Mouse (Mus musculus): ENCODE results near the gene Atg7. TPM values are rescaled to one million over a fixed set of nuclear protein-coding genes. Genes with fewer than 3 reads are reported as not detected.
"Not testable (repeated sequence)": the region's sequence is repeated elsewhere in the genome, so short reads cannot be mapped to it uniquely, and the experiment has no call there.

Gene Atg7
- total and polyA plus RNA-seq, 3 experiments, result 23.2 to 39.8 (median 38.8) TPM

GRCm38 (mm10) chr6:114882675-114883074, 239.8 kb downstream of the Atg7 start:
- no peak for DNase-seq

DNA sequence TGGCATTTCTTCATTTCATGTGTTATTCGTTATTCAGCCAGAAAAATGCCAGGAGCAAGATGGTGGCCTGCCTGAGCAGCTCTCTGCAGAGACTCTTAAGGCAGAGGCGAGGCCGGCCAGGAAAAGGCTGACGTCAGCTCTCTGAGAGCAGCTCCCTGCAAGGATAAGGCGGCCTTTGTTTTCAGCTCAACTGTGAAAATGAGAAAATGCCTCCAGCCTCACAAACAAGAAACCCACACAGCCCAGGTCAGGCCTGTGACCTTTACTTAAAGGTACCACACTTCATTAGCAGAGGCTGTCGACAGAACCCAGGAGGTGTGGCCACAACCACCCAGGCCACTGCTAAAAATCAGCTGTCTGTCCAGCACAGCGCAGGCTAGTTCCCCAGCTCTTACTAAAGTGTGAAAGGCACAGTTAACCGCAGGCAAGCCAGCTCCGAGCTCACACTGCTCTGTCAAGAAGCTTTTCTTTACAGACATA, 240.4 kb downstream of the Atg7 start:
- DNase-seq, result peak; percentile 77

GRCm38 (mm10) chr6:114885129-114885528, 242.2 kb downstream of the Atg7 start:
- no peak for DNase-seq

DNA sequence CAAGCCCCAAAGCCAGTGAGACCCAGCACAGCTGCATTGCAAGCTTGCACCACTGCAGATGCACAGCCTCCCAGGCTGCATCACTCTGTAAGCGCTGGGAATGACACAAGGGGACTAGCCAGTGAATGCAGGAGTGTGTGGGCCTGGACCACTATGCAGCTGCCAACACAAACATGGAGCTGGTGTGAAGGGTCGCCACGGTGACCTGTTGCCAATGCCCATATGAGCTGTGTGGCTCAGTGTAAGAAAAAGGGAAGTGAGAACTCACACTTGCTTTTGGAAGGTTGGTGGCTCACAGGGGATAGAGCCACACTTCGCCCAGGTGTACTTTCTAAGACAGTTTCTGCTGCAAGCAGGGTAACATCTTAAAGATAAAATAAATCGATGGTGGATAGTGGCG, 243.1 kb downstream of the Atg7 start:
- DNase-seq, result no peak

DNA sequence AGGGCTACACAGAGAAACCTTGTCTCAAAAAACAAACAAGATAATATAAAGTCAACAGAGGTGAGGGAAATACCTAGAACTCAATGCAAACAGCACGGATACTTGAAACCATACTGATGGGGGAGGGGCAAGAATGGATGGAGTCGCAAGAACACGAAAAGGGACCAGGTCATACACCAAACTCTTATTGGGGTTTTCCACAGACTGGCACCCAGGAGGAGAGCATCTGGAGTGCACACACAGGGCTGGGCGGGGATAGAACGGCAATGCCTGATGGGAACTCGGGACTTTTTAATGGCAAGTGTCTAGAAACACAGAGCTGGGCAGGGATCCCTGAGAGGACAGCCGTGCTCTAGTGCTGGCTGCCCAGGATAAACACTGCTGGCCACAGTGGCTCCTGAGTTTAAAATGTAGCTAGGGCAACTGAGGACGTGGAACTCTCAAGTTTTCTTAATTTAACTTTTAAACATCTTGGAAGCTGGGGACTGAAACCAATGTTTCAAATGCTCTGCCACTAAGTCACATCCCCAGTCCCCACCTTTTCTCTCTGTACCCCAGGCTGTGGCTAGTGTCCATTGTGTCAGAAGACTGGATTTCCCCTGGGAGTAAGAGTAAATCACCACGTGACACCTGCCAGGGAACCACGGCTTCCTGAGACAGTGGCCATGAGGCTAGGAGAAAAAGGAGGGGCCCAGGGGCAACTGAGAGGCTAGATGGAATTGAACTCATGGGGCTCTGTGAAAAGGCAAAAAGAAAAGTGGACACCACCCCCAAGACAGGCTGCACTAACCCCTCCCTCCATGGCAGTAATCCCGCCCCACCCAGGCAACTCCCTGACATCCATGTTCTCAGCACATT, 243.8 kb downstream of the Atg7 start:
- DNase-seq, result no peak

DNA sequence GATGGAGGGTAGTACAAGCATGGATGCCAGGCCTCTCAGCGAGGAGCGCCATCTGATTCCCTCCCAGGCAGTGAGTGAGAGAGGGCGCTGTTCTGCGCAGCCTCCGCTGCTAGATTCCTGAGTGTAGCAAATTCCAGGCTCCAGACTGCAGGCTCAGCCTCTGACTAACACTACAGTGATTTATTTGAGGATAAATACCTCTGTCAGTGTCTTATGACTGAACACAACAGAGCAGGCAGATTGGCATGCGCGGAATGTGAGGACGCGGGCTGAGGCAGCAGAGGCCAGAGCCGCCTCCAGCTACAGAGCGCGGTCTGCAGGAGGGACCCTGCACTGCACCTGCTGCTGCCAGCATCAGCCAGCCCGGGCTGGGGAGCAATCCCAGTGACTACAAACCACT, 246.0 kb downstream of the Atg7 start:
- DNase-seq, result peak; percentile 93

- not testable (repeated sequence) for DNase-seq
Measured at GRCm38 (mm10) chr6:114889971-114890370, 247.1 kb downstream of the Atg7 start.

DNA sequence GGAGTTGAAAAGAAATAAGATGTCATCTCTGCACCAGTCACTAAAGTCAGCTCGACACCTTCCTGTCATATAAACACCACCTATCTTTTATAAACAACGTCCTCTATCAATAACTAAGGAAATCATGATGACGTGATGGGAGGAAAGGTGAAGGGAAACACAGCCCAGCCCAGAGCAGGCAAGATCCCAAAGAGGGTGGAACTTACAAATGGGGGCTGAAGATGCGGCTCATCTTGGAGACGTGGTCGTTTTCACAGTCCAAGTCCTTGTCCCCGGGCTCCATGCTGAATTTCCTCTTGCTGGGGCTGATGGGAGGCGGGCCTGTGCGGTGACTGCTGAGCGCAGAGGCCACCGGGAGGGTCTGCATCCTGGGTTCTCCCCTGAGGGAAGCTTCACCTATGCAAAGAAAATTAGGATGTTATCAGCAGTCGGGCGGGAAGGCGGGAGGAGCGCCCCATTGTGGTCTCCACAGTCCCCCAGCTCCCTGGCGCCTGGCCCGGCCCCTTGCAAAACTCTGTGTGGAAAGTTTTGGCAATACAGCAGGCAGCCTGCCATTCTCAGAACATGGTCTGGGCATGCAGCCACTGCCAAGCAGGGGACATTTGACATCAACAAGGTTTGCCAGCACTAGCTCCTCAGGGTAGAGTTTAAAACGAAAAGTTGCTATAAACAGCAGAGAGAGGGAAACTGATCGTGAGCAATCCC, 247.7 kb downstream of the Atg7 start:
- DNase-seq, result peak; percentile 95

DNA sequence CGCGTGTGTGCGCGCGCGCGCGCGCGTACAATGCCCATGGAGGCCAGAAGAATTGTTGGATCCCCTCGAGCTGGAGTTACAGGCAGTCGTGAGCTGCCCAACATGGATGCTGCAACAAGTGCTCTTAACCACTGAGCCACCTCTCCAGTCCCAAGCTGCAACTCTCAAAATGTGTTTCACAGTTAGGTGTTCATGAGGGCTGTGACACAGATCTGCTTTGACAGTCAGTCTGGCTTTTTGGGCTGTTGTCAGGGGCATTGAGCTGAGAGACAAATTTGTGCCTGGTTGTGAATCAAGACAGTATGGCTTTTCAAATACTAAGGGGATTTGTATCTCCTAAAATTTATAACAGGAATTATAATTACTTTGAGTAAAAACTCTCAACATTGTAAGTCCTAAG, 248.4 kb downstream of the Atg7 start:
- DNase-seq, result no peak

DNA sequence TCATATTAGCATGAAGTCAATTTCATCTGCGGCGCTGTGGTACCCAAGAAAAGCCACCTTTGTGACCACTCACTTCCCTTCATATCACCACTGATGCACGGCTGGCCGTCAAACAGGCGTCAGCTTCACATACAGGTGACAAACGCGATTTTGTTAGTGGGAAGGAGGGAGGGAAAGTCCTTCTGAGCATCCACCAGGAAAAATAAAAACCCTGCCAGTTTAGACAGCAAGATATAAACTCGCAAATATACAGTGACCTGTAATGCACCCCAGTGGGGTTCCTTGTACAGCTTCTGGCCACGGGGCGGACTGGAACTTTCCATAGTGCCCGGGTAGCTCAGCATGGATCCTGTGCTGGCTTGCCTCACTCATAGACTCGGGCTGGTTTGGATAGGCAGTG, 248.9 kb downstream of the Atg7 start:
- DNase-seq, result no peak

GRCm38 (mm10) chr6:114892363-114892762, 249.5 kb downstream of the Atg7 start:
- DNase-seq, result peak; percentile 68

DNA sequence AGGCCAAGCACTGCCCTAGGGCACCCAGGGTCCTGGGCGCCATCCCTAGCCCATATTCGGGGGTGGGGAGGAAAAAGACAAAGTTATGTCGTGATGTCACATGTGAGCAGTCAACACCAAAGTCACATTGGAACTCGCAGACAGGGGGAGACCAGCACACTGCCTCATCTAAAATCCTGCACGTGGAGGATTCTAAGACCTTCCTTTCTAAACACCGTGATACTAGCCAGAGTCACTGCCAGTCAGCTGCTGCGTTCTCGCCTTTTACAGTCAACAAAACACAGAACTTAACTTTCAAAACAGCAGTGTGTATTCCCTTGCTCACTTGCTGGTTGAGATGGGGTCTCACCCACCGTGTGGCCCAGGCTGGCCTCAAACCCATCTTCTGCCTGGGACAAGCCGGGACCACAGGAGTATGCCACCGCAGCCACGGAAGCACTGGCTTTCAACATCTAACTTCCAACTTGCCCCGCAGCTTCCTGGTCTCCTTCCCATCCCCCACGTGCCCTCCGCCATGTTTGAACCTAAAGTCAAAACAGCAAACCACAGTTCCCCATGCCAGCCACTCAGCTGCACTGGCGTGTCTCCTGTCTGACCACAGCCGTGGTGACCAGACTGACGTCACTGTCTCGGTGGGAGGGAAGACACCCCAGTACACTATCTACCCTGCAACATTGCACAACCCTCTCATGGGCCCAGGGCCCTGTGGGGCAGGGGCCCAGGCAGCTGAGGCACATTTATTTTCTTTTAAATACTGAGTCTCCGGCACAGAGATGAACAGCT, 250.7 kb downstream of the Atg7 start:
- peak; percentile 87 for DNase-seq

GRCm38 (mm10) chr6:114894548-114895106, 251.7 kb downstream of the Atg7 start:
- no peak for DNase-seq

- DNase-seq, result no peak
Measured at GRCm38 (mm10) chr6:114895191-114895590, 252.3 kb downstream of the Atg7 start.

- DNase-seq, result no peak
Measured at GRCm38 (mm10) chr6:114896281-114896680, 253.4 kb downstream of the Atg7 start.

GRCm38 (mm10) chr6:114898949-114899348, 256.1 kb downstream of the Atg7 start:
- DNase-seq, result no peak

- DNase-seq, result no peak
Measured at GRCm38 (mm10) chr6:114899652-114900051, 256.8 kb downstream of the Atg7 start.

DNA sequence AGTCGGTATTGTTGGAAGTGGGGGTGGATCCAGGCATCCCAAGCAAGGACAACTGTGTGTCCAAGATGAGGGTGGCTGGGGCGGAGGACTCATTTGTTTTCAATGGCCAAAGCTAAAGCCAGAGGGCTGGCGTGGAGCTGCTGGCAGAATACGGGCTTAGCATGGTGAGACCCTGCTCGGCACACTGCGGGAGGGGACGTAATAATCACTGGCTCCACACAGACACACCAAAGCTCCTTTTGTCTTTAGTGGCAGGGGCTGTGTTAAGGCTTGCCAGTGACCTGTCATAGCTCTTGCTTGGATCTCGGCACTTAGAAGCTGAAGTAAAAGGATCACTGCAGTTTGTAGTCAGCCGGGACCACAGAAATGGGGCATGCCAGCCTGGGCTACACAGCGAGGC, 257.3 kb downstream of the Atg7 start:
- DNase-seq, result no peak

DNA sequence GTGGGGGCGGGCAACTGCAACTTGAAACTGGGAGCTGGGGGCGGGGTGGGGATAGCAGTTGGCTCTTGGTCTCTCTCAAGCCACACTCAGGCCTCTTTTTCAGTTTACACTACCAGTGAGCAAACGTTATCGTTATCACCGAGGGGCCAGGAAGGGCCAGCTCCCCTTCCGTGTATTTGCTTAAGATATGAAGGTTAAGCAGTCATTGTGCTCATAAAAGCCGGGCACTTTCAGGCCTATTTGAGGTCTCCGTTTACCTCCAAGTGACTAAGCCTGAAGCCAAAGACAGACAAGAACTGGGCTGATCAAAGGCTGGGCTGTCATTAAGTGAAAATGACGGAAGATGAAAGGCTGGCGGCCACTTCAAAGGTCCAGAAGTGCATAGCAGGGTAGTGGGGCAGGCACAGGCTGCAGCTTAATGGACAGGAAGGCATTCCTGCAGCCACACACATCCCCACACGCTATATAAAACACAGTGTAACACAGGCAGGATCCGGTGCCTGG, 258.5 kb downstream of the Atg7 start:
- peak; percentile 80 for DNase-seq

DNA sequence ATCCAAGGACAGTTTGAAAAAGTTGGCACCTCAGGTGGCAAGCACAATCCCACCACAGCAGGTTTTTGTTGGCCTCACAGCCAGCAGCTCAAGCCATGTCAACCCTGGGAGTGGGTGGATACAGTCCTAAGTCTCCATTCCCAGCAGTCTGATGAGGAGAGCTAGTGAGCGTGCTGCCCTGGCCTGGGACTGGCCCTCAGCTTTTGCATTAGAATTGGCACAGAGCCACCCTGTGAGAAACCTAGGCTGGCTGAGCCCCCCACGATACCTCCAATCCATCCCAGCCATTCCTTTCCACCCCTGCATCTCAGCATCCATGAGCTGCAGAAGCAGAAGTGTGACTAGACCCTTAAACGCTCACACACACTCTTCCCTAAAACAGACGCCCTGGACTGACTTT, 259.0 kb downstream of the Atg7 start:
- DNase-seq, result no peak

DNA sequence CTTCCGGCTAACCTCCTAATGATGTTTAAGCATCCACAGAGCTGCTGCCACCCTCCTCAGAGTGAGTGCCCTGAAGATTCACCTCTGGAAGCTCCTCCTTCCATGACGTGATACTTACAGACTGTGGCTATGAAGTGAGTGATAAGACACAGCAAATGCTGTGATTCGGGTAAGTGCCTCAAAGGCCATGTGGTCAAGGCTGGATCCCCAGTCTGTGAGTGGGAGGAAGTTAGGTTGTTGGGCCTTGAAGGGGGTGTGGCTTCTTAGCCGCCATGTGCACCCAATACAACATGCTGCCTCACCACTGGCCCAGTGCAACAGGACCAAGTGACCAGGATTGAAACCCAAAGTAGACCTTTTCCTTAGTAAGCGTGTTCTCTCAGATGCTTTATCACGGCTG, 261.3 kb downstream of the Atg7 start:
- no peak for DNase-seq

GRCm38 (mm10) chr6:114904818-114905217, 261.9 kb downstream of the Atg7 start:
- no peak for DNase-seq
